Mouse (Mus musculus) ovary, adult 18-20 months (tissue): ENCODE measurements around the gene Spr.
"Not testable (repeated sequence)": the region's sequence is repeated elsewhere in the genome, so short reads cannot be mapped to it uniquely, and the experiment has no call there.

Experiments
- DNase-seq: peaks from one replicate; pipeline ENCODE4 v3.0.0; 2022; ENCODE audit warnings: low spot score, mixed read lengths

Spr gene

GRCm38 (mm10) chr6:85137217-85138035 lies at the start of gene Spr:
Gene Spr, minus strand, starts transcription at chr6:85137766.
- peak; percentile 89 for DNase-seq

GRCm38 (mm10) chr6:85186744-85187059 lies 49.1 kb upstream of the Spr start:
- DNase-seq, result no peak

- no peak for DNase-seq
These were observed 48.6 kb upstream of the Spr start for GRCm38 (mm10) chr6:85186033-85186743.

GRCm38 (mm10) chr6:85183951-85184350 lies 46.4 kb upstream of the Spr start:
- DNase-seq, result no peak

GRCm38 (mm10) chr6:85180036-85180435 lies 42.5 kb upstream of the Spr start:
- no peak for DNase-seq

- DNase-seq, result no peak
These were observed 42.0 kb upstream of the Spr start for GRCm38 (mm10) chr6:85179569-85179968.

- no peak for DNase-seq
These were observed 27.9 kb upstream of the Spr start for GRCm38 (mm10) chr6:85165440-85165921.

- peak; percentile 20 for DNase-seq
These were observed 22.8 kb upstream of the Spr start for GRCm38 (mm10) chr6:85160201-85160923.

GRCm38 (mm10) chr6:85159092-85159760 lies 21.7 kb upstream of the Spr start:
- not testable (repeated sequence) for DNase-seq

GRCm38 (mm10) chr6:85158040-85158804 lies 20.7 kb upstream of the Spr start:
- DNase-seq, result not testable (repeated sequence)

GRCm38 (mm10) chr6:85156551-85156950 lies 19.0 kb upstream of the Spr start:
- not testable (repeated sequence) for DNase-seq

GRCm38 (mm10) chr6:85154861-85155528 lies 17.4 kb upstream of the Spr start:
- DNase-seq, result no peak

GRCm38 (mm10) chr6:85153970-85154540 lies 16.5 kb upstream of the Spr start:
- peak; percentile 67 for DNase-seq

- no peak for DNase-seq
These were observed 12.8 kb upstream of the Spr start for GRCm38 (mm10) chr6:85150386-85150785.

GRCm38 (mm10) chr6:85147636-85148035 lies 10.1 kb upstream of the Spr start:
- no peak for DNase-seq

- DNase-seq, result no peak
These were observed 6.9 kb upstream of the Spr start for GRCm38 (mm10) chr6:85144466-85144865.

GRCm38 (mm10) chr6:85141013-85141412 lies 3.4 kb upstream of the Spr start:
- peak; percentile 38 for DNase-seq

- no peak for DNase-seq
These were observed 2.0 kb upstream of the Spr start for GRCm38 (mm10) chr6:85139534-85139933.

- not testable (repeated sequence) for DNase-seq
These were observed 782 bp downstream of the Spr start for GRCm38 (mm10) chr6:85136784-85137183.

GRCm38 (mm10) chr6:85132794-85133193 lies 4.8 kb downstream of the Spr start:
- DNase-seq, result not testable (repeated sequence)
